Mouse (Mus musculus) forebrain, embryonic 11.5 days (tissue): Measurements from ENCODE around the gene Man1a. TPM values are rescaled to one million over a fixed set of nuclear protein-coding genes. Genes with fewer than 3 reads are reported as not detected.

Experiments
- ATAC-seq: fragments of 200-750 bp; cut with Nextera tagmentation; replicated peaks from 2 replicates; pipeline ENCODE4 v1.8.0; 2017; ENCODE audit warnings: moderate TSS enrichment; ENCODE audit not compliant: low FRiP score
- DNase-seq: peaks from one replicate; pipeline ENCODE4 v3.0.0-alpha.2; 2017; ENCODE audit warnings: low spot score
- H3K27ac ChIP-seq: fragments of 300-500 bp; sonication (generic); 2 replicates; pipeline ENCODE4 v1.5.1; 2014; ENCODE audit warnings: low read depth, low read length
- H3K27me3 ChIP-seq: fragments of 300-500 bp; sonication (generic); 2 replicates; pipeline ENCODE4 v1.6.1; 2014; ENCODE audit warnings: mild to moderate bottlenecking, low read length, mixed read lengths; ENCODE audit not compliant: control insufficient read depth, insufficient read depth
- H3K36me3 ChIP-seq: fragments of 300-500 bp; sonication (generic); 2 replicates; pipeline ENCODE4 v1.6.1; 2014; ENCODE audit warnings: mild to moderate bottlenecking, low read length, moderate library complexity, mixed read lengths; ENCODE audit not compliant: control insufficient read depth, insufficient read depth
- H3K4me1 ChIP-seq: fragments of 300-500 bp; sonication (generic); replicated peaks from 2 replicates; pipeline ENCODE4 v1.6.1; 2014; ENCODE audit warnings: low read length, mixed read lengths; ENCODE audit not compliant: control insufficient read depth, insufficient read depth
- H3K4me2 ChIP-seq: fragments of 300-500 bp; sonication (generic); 2 replicates; pipeline ENCODE4 v1.6.1; 2014; ENCODE audit warnings: low read depth, mild to moderate bottlenecking, low read length, moderate library complexity, mixed read lengths; ENCODE audit not compliant: severe bottlenecking
- H3K4me3 ChIP-seq: fragments of 300-500 bp; sonication (generic); 2 replicates; pipeline ENCODE4 v1.5.1; 2014; ENCODE audit warnings: low read depth, low read length
- H3K9ac ChIP-seq: fragments of 300-500 bp; sonication (generic); 2 replicates; pipeline ENCODE4 v1.6.1; 2014; ENCODE audit warnings: low read length
- H3K9me3 ChIP-seq: fragments of 300-500 bp; sonication (generic); 2 replicates; pipeline ENCODE4 v1.6.1; 2016; ENCODE audit warnings: low read length, mixed read lengths; ENCODE audit not compliant: control insufficient read depth
- WGBS: fragments of 180-500 bp; shearing (Covaris S2); extraction: QIAGEN DNeasy Blood & Tissue Kit; methylation state at CpG from one replicate; pipeline ENCODE4 v1.1.7; 2014; 5-methylcytosine and 5-hydroxymethylcytosine counted together
- polyA plus RNA-seq: library from polyadenylated mRNA; unstranded; fragments of >200 nt; fragmentation: Nextera tagmentation; extraction: Ambion mirVana; gene quantifications from 2 replicates; pipeline ENCODE4 v1.2.1, GENCODE M21; 2014

Man1a gene
- polyA plus RNA-seq: 1.7 and 2.1 TPM in 2 replicates

- Histone ChIP-seq H3K27ac (no peak within 1 kb of the TSS), H3K9ac (peak within 1 kb of the TSS; percentile 56), H3K36me3 (no peaks in the 10 kb centered on the region), H3K4me3 (peak within 1 kb of the TSS; percentile 66), H3K27me3 (peaks cover 8% of the 10 kb centered on the region; the same call in 1 of the 2 replicates), H3K4me2 (peak within 1 kb of the TSS; percentile 99), H3K4me1 (no peaks in the 10 kb centered on the region), H3K9me3 (no peaks in the 10 kb centered on the region)
- ATAC-seq: no peak
- DNase-seq: peak; percentile 56
- 4% methylated on average over 4 of the region's 4 CpGs for WGBS
These were observed at the start of gene Man1a for GRCm38 (mm10) chr10:54076420-54076819. TSS of gene Man1a (minus strand) at chr10:54076609.

GRCm38 (mm10) chr10:54121816-54122215, 45.4 kb upstream of the Man1a start:
- H3K9ac ChIP-seq: no peak overlapping the region
- no peak overlapping the region for H3K27ac ChIP-seq
- no peak overlapping the region for H3K4me2 ChIP-seq
- no peaks in the 10 kb centered on the region for H3K36me3 ChIP-seq
- H3K4me1 ChIP-seq: no peaks in the 10 kb centered on the region
- WGBS: 92% methylated on average over 4 of the region's 4 CpGs
- no peaks in the 10 kb centered on the region for H3K9me3 ChIP-seq
- DNase-seq (no peak), ATAC-seq (no peak)
- H3K4me3 ChIP-seq: no peak overlapping the region
- no peaks in the 10 kb centered on the region for H3K27me3 ChIP-seq

- ATAC-seq (no peak), DNase-seq (no peak)
- H3K4me1 ChIP-seq: no peaks in the 10 kb centered on the region
- no peak overlapping the region for H3K4me2 ChIP-seq
- no peak overlapping the region for H3K27ac ChIP-seq
- H3K4me3 ChIP-seq: no peak overlapping the region
- no peaks in the 10 kb centered on the region for H3K9me3 ChIP-seq
- WGBS: 86% methylated on average over 2 of the region's 2 CpGs
- no peaks in the 10 kb centered on the region for H3K27me3 ChIP-seq
- no peak overlapping the region for H3K9ac ChIP-seq
- no peaks in the 10 kb centered on the region for H3K36me3 ChIP-seq
These were observed 44.0 kb upstream of the Man1a start for GRCm38 (mm10) chr10:54120375-54120774.

GRCm38 (mm10) chr10:54119303-54119702, 42.9 kb upstream of the Man1a start:
- H3K27ac ChIP-seq: no peak overlapping the region
- ATAC-seq: no peak
- 82% methylated on average over 2 of the region's 2 CpGs for WGBS
- no peaks in the 10 kb centered on the region for H3K36me3 ChIP-seq
- no peaks in the 10 kb centered on the region for H3K27me3 ChIP-seq
- H3K4me1 ChIP-seq: no peaks in the 10 kb centered on the region
- no peak overlapping the region for H3K4me3 ChIP-seq
- no peak overlapping the region for H3K4me2 ChIP-seq
- H3K9me3 ChIP-seq: no peaks in the 10 kb centered on the region
- DNase-seq: no peak
- H3K9ac ChIP-seq: no peak overlapping the region

GRCm38 (mm10) chr10:54118223-54118912, 42.0 kb upstream of the Man1a start:
- no peaks in the 10 kb centered on the region for H3K9me3 ChIP-seq
- WGBS: 69% methylated on average over 4 of the region's 4 CpGs
- no peak overlapping the region for H3K4me2 ChIP-seq
- H3K4me1 ChIP-seq: no peaks in the 10 kb centered on the region
- H3K36me3 ChIP-seq: no peaks in the 10 kb centered on the region
- no peak for ATAC-seq
- no peak for DNase-seq
- H3K27ac ChIP-seq: no peak overlapping the region
- no peak overlapping the region for H3K4me3 ChIP-seq
- H3K9ac ChIP-seq: no peak overlapping the region
- H3K27me3 ChIP-seq: no peaks in the 10 kb centered on the region

GRCm38 (mm10) chr10:54117763-54118162, 41.4 kb upstream of the Man1a start:
- Histone ChIP-seq H3K4me3 (no peak overlapping the region), H3K27ac (no peak overlapping the region), H3K9me3 (no peaks in the 10 kb centered on the region), H3K4me1 (no peaks in the 10 kb centered on the region), H3K27me3 (no peaks in the 10 kb centered on the region), H3K36me3 (no peaks in the 10 kb centered on the region), H3K9ac (no peak overlapping the region), H3K4me2 (no peak overlapping the region)
- no peak for ATAC-seq
- no peak for DNase-seq
- 84% methylated on average over 4 of the region's 4 CpGs for WGBS

GRCm38 (mm10) chr10:54103671-54104070, 27.3 kb upstream of the Man1a start:
- H3K27ac ChIP-seq: no peak overlapping the region
- H3K4me1 ChIP-seq: no peaks in the 10 kb centered on the region
- no peak overlapping the region for H3K4me3 ChIP-seq
- H3K9ac ChIP-seq: no peak overlapping the region
- WGBS: 85% methylated on average over 4 of the region's 4 CpGs
- H3K36me3 ChIP-seq: no peaks in the 10 kb centered on the region
- H3K27me3 ChIP-seq: no peaks in the 10 kb centered on the region
- no peak overlapping the region for H3K4me2 ChIP-seq
- no peaks in the 10 kb centered on the region for H3K9me3 ChIP-seq
- DNase-seq (no peak), ATAC-seq (no peak)

- Histone ChIP-seq H3K9ac (no peak overlapping the region), H3K4me3 (no peak overlapping the region), H3K36me3 (no peaks in the 10 kb centered on the region), H3K27me3 (no peaks in the 10 kb centered on the region), H3K9me3 (no peaks in the 10 kb centered on the region), H3K27ac (no peak overlapping the region), H3K4me1 (no peaks in the 10 kb centered on the region), H3K4me2 (no peak overlapping the region)
- ATAC-seq (no peak), DNase-seq (no peak)
These were observed 15.7 kb upstream of the Man1a start for GRCm38 (mm10) chr10:54092081-54092480.

- Histone ChIP-seq H3K9ac (no peak overlapping the region), H3K4me2 (no peak overlapping the region), H3K4me3 (no peak overlapping the region), H3K27me3 (no peaks in the 10 kb centered on the region), H3K9me3 (no peaks in the 10 kb centered on the region), H3K4me1 (no peaks in the 10 kb centered on the region), H3K36me3 (no peaks in the 10 kb centered on the region), H3K27ac (no peak overlapping the region)
- ATAC-seq (no peak), DNase-seq (no peak)
- WGBS: 93% methylated on average over 6 of the region's 6 CpGs
These were observed 13.5 kb upstream of the Man1a start for GRCm38 (mm10) chr10:54089923-54090322.
